Mouse (Mus musculus): Measurements from ENCODE around the gene Cnp. TPM values are rescaled to one million over a fixed set of nuclear protein-coding genes. Genes with fewer than 3 reads are reported as not detected.

Cnp gene
- total RNA-seq, 2 experiments from 2014 or later, result 168 to 183 TPM

DNA sequence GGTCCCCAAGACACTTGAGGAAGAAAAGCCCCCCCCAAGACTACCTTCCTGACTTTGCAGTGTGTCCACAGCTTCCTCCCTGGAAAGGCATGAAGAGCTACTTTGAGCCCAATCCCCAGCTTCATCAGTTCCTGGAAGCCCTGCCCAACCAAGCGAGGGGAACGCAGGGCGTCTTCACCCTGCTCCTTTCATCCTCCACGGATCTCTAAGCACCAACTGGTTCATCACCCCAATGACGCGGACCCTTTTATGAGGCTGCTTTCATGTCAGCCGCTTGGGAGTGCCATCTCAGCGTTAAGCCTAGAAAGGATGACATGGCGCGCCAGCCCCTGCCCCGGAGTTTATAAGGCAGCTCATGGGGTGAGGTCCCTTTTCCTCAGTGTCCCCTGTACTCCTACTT, 45.3 kb downstream of the Cnp start, which contains the start of gene Dnajc7:
Gene Dnajc7, minus strand, starts transcription at position 187 of the 400 bp plus-strand sequence.
- no peak for DNase-seq (ENCODE audit: low spot score in 2 of 2)
- H3K27ac ChIP-seq, result peak within 1 kb of the TSS; percentile 97
- no peak for TF ChIP-seq CTCF (conservative IDR thresholded peaks at IDR 0.05)
- H3K4me3 ChIP-seq, result peak within 1 kb of the TSS; percentile 98

- TF ChIP-seq CTCF (conservative IDR thresholded peaks at IDR 0.05), result peak; percentile 99
- H3K27ac ChIP-seq, result peak overlapping the region; percentile 93
- H3K4me3 ChIP-seq, result peak overlapping the region; percentile 98
- DNase-seq (ENCODE audit: low spot score in 2 of 2), result peak; percentile 96 to 97
Observed at GRCm38 (mm10) chr11:100622714-100623113, 48.0 kb downstream of the Cnp start.

GRCm38 (mm10) chr11:100623867-100624266, 49.2 kb downstream of the Cnp start:
- no peak for TF ChIP-seq CTCF (conservative IDR thresholded peaks at IDR 0.05)
- no peak for DNase-seq (ENCODE audit: low spot score in 2 of 2)
- no peak overlapping the region for H3K27ac ChIP-seq
- H3K4me3 ChIP-seq, result no peak overlapping the region; the same call in 1 of the 2 replicates

DNA sequence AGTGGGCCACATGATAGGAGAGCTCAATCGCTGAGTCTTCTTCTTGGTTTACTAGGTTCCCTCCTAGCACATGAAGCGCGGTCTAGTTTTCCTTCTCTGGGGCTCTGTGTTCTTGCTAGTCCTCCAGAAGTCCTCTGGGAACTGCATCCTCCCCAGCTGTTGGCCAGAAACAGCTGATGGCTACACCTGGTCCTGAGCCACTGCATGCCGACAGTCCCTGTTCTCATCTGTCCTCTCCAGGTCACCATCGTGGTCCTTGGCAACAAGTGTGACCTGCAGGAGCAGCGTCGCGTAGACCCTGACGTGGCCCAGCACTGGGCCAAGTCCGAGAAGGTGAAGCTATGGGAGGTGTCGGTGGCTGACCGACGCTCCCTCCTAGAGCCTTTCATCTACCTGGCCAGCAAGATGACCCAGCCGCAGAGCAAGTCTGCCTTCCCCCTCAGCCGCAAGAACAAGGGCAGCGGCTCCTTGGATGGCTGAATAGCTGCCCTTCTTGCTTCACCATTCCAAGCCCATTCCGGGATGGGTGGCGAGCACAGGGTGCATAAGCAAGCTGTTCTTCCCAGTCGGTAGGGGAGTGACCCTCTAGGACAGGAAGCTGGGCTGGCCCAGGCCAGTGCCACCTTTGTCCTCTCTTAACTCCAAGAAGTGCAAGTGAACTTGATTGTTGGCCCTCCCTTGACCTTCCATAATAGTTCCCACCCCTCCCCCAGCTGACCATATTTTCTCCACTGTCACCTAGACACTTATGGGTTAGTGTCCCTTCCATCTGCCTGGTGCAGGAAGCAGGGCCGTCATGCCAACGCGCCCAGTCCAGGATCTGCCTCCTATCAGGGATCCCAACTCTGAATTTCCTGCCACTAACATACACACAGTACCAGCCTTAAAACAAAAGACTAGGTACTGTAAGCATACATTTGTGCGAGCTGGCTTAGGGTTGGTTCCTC, 51.3 kb downstream of the Cnp start:
- TF ChIP-seq CTCF (conservative IDR thresholded peaks at IDR 0.05), result no peak
- H3K27ac ChIP-seq, result no peak overlapping the region
- H3K4me3 ChIP-seq, result no peak overlapping the region
- no peak for DNase-seq (ENCODE audit: low spot score in 2 of 2)

DNA sequence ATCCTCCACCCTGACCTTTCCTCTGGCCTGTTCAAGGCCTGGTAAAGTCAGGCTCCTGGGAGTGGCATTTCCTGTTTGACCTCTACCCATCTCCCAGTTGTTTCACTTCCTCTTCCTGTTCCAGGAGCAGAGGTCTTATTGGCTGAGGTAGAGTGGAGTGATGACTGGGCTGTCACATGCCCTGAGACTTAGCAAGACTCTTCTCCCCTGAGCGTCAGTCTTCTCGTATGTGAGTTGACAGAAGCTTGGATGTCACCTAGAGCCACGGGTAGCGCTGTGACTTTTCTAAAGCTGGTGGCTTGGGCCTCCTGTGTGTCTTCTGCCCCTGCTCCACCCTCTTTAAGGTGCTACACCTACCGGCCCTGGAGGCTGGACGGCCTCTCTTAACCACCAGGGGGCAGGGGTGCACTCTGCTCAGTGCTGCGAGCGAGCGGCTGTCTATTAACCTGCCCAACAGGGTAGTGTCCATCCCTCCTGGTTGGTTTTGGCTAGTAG, 52.0 kb downstream of the Cnp start:
- no peak overlapping the region for H3K4me3 ChIP-seq
- TF ChIP-seq CTCF (conservative IDR thresholded peaks at IDR 0.05), result peak; percentile 88
- peak in 1 of 2 experiments; percentile 77 for DNase-seq (ENCODE audit: low spot score in 2 of 2)
- H3K27ac ChIP-seq, result no peak overlapping the region

DNA sequence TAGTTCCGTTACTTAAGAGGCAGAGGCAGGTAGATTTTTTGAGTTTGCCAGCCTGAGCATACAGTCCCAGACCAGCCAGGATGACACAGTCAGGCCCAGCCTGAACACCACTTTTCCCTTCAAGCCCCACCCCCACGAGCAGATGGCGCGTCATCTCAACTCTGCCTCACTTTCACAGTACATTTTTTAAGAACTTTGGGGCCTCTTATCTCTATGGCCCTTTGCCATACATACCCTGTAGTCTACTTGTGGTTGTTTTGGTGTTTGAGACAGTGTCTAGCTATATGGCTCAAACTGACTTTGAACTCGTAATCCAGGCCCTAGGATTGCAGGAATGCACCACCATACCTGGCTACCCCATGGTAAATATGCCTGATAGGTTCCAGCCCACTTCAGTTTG, 53.4 kb downstream of the Cnp start:
- Histone ChIP-seq H3K27ac (no peak overlapping the region), H3K4me3 (no peak overlapping the region)
- TF ChIP-seq CTCF (conservative IDR thresholded peaks at IDR 0.05), result no peak

GRCm38 (mm10) chr11:100628862-100629352, 54.2 kb downstream of the Cnp start:
- H3K27ac ChIP-seq, result no peak overlapping the region

More for the DNA sequence above, 53.4 kb downstream of the Cnp start:
- no peak for DNase-seq (ENCODE audit: low spot score in 2 of 2)

GRCm38 (mm10) chr11:100634530-100634929, 59.8 kb downstream of the Cnp start:
- no peak for DNase-seq (ENCODE audit: low spot score in 2 of 2)
- H3K27ac ChIP-seq, result no peak overlapping the region
- TF ChIP-seq CTCF (conservative IDR thresholded peaks at IDR 0.05), result no peak
- no peak overlapping the region for H3K4me3 ChIP-seq

More at GRCm38 (mm10) chr11:100628862-100629352, 54.2 kb downstream of the Cnp start:
- no peak for TF ChIP-seq CTCF (conservative IDR thresholded peaks at IDR 0.05)
- DNase-seq (ENCODE audit: low spot score in 2 of 2), result no peak
- H3K4me3 ChIP-seq, result no peak overlapping the region

GRCm38 (mm10) chr11:100640159-100640906, 65.6 kb downstream of the Cnp start:
- no peak overlapping the region for H3K27ac ChIP-seq
- H3K4me3 ChIP-seq, result peak overlapping the region; percentile 53
- DNase-seq (ENCODE audit: low spot score in 2 of 2), result peak; percentile 43 to 50
- peak; percentile 75 for TF ChIP-seq CTCF (conservative IDR thresholded peaks at IDR 0.05)

Other genes with a start within 250 kb of the Cnp start
- not detected for gene Gast, start 240.5 kb upstream of the Cnp start, total RNA-seq (2021)
- gene Hap1, start 218.8 kb upstream of the Cnp start, total RNA-seq (2021), result 100 to 1,000 TPM; 169 to 174 TPM
- 10 to 100 TPM; 34.1 to 35.6 TPM for gene Jup, start 177.1 kb upstream of the Cnp start, total RNA-seq (2021)
- gene P3h4, start 160.1 kb upstream of the Cnp start, total RNA-seq (2021), result 1 to 10 TPM; 9.4 to 9.5 TPM
- 1 to 10 TPM; 4.4 to 5.8 TPM for gene Fkbp10, start 159.2 kb upstream of the Cnp start, total RNA-seq (2021)
- gene Nt5c3b, start 133.1 kb upstream of the Cnp start, total RNA-seq (2021), result 10 to 100 TPM; 58.4 to 58.7 TPM
- gene Klhl10, start 133.0 kb upstream of the Cnp start, total RNA-seq (2021), result 1 to 10 TPM in 1 of 2 experiments, under 1 TPM in 1; 0.64 to 1.4 TPM
- gene Klhl11, start 102.2 kb upstream of the Cnp start, total RNA-seq (2021), result 100 to 1,000 TPM; 119 to 121 TPM
- 100 to 1,000 TPM; 103 to 117 TPM for gene Acly, start 46.9 kb upstream of the Cnp start, total RNA-seq (2021)
- gene Ttc25, start 29.3 kb upstream of the Cnp start, total RNA-seq (2021), result 1 to 10 TPM; 1.3 to 1.7 TPM
- gene Nkiras2, start 44.3 kb downstream of the Cnp start, total RNA-seq (2021), result 10 to 100 TPM; 11.8 to 13.1 TPM
- 100 to 1,000 TPM; 242 to 257 TPM for gene Dnajc7, start 45.3 kb downstream of the Cnp start, total RNA-seq (2021)
- gene Zfp385c, start 117.6 kb downstream of the Cnp start, total RNA-seq (2021), result under 1 TPM; 0.20 to 0.67 TPM
- gene Dhx58, start 129.4 kb downstream of the Cnp start, total RNA-seq (2021), result 1 to 10 TPM; 1.6 to 2.3 TPM
- gene Kat2a, start 137.6 kb downstream of the Cnp start, total RNA-seq (2021), result 10 to 100 TPM; 55.4 to 57.8 TPM
- not detected for gene Hspb9, start 138.9 kb downstream of the Cnp start, total RNA-seq (2021)
- gene Rab5c, start 163.3 kb downstream of the Cnp start, total RNA-seq (2021), result 100 to 1,000 TPM; 137 to 148 TPM
- gene Kcnh4, start 185.0 kb downstream of the Cnp start, total RNA-seq (2021), result 1 to 10 TPM; 1.8 to 2.8 TPM
- gene Hcrt, start 188.0 kb downstream of the Cnp start, total RNA-seq (2021), result not detected
- 1 to 10 TPM; 4.3 to 5.2 TPM for gene Ghdc, start 196.1 kb downstream of the Cnp start, total RNA-seq (2021)

All from layer of hippocampus, adult 2 months (tissue).